Mouse (Mus musculus) heart, postnatal 0 days (tissue): ENCODE results near the gene Atp6v1g3. TPM values are rescaled to one million over a fixed set of nuclear protein-coding genes. Genes with fewer than 3 reads are reported as not detected.

Experiments
- ATAC-seq: fragments of 200-750 bp; cut with Nextera tagmentation; 2 replicates; pipeline ENCODE4 v1.8.0; 2017; ENCODE audit warnings: low read depth, moderate number of reproducible peaks, moderate library complexity; ENCODE audit not compliant: insufficient read depth
- DNase-seq: peaks from one replicate; pipeline ENCODE4 v3.0.0-alpha.2; 2016; ENCODE audit warnings: low spot score
- H3K27ac ChIP-seq: fragments of 300-500 bp; sonication (generic); 2 replicates; pipeline ENCODE4 v1.5.1; 2014; ENCODE audit warnings: low read depth, mild to moderate bottlenecking
- H3K27me3 ChIP-seq: fragments of 300-500 bp; sonication (generic); 2 replicates; pipeline ENCODE4 v1.6.1; 2014; ENCODE audit warnings: low read length, mixed read lengths; ENCODE audit not compliant: control insufficient read depth, insufficient read depth
- H3K36me3 ChIP-seq: fragments of 300-500 bp; sonication (generic); replicated peaks from 2 replicates; pipeline ENCODE4 v1.6.1; 2014; ENCODE audit warnings: low read length, mixed read lengths; ENCODE audit not compliant: control insufficient read depth, insufficient read depth
- H3K4me1 ChIP-seq: fragments of 300-500 bp; sonication (generic); 2 replicates; pipeline ENCODE4 v1.6.1; 2014; ENCODE audit warnings: antibody characterized with exemption; ENCODE audit not compliant: control insufficient read depth, insufficient read depth
- H3K4me2 ChIP-seq: fragments of 300-500 bp; sonication (generic); 2 replicates; pipeline ENCODE4 v1.6.1; 2014; ENCODE audit warnings: low read depth, mild to moderate bottlenecking, low read length, moderate library complexity
- H3K4me3 ChIP-seq: fragments of 300-500 bp; sonication (generic); 2 replicates; pipeline ENCODE4 v1.5.1; 2014; ENCODE audit warnings: low read depth, low read length
- H3K9ac ChIP-seq: fragments of 300-500 bp; sonication (generic); replicated peaks from 2 replicates; pipeline ENCODE4 v1.6.1; 2014; ENCODE audit warnings: low read depth, low read length, mixed read lengths
- H3K9me3 ChIP-seq: fragments of 300-500 bp; sonication (generic); replicated peaks from 2 replicates; pipeline ENCODE4 v1.6.1; 2016; ENCODE audit warnings: low read length; ENCODE audit not compliant: control insufficient read depth
- CTCF ChIP-seq: IDR thresholded peaks from 2 replicates; pipeline ENCODE4 v1.5.1; 2016; ENCODE audit warnings: antibody characterized with exemption, control low read depth, low read depth
- EP300 ChIP-seq: IDR thresholded peaks from 2 replicates; pipeline ENCODE4 v1.6.1; 2016; ENCODE audit warnings: antibody characterized with exemption, low read depth
- WGBS: fragments of 180-500 bp; shearing (Covaris S2); extraction: QIAGEN DNeasy Blood & Tissue Kit; methylation state at CpG from one replicate; pipeline ENCODE4 v1.1.7; 2014; 5-methylcytosine and 5-hydroxymethylcytosine counted together
- polyA plus RNA-seq: library from polyadenylated mRNA; unstranded; fragments of >200 nt; fragmentation: Nextera tagmentation; extraction: Ambion mirVana; gene quantifications from 2 replicates; pipeline ENCODE4 v1.2.1, GENCODE M21; 2015
- total RNA-seq: library from RNA; depleted of rRNA; stranded (reverse); fragments of >200 nt; gene quantifications from 2 replicates; pipeline ENCODE4 v1.2.3, GENCODE M21; 2014; ENCODE audit warnings: low replicate concordance; rRNA removed

Atp6v1g3 gene
- total and polyA plus RNA-seq, 2 experiments from 2014 or later, result not detected

GRCm38 (mm10) chr1:138331596-138331995 is 58.1 kb downstream of the Atp6v1g3 start:
- 39% methylated on average over 4 of the region's 4 CpGs for WGBS
- H3K4me1 ChIP-seq, result no peaks in the 10 kb centered on the region

GRCm38 (mm10) chr1:138334701-138335100 is 61.2 kb downstream of the Atp6v1g3 start:
- no peak overlapping the region for H3K27ac ChIP-seq
- H3K4me2 ChIP-seq, result no peak overlapping the region
- 58% methylated on average over 2 of the region's 2 CpGs for WGBS
- H3K36me3 ChIP-seq, result no peaks in the 10 kb centered on the region
- no peak overlapping the region for H3K4me3 ChIP-seq
- ATAC-seq, result no peak
- H3K9me3 ChIP-seq, result no peaks in the 10 kb centered on the region
- no peak for TF ChIP-seq EP300
- TF ChIP-seq CTCF, result no peak
- H3K27me3 ChIP-seq, result no peaks in the 10 kb centered on the region
- H3K4me1 ChIP-seq, result no peaks in the 10 kb centered on the region
- no peak for DNase-seq
- H3K9ac ChIP-seq, result no peak overlapping the region

More at GRCm38 (mm10) chr1:138331596-138331995, 58.1 kb downstream of the Atp6v1g3 start:
- Histone ChIP-seq H3K27me3 (no peaks in the 10 kb centered on the region), H3K9me3 (no peaks in the 10 kb centered on the region), H3K4me2 (no peak overlapping the region), H3K36me3 (no peaks in the 10 kb centered on the region), H3K9ac (no peak overlapping the region), H3K27ac (no peak overlapping the region), H3K4me3 (no peak overlapping the region)
- no peak for TF ChIP-seq CTCF
- no peak for TF ChIP-seq EP300
- no peak for DNase-seq
- ATAC-seq, result no peak

GRCm38 (mm10) chr1:138337417-138337816 is 63.9 kb downstream of the Atp6v1g3 start:
- no peaks in the 10 kb centered on the region for H3K9me3 ChIP-seq
- no peak overlapping the region for H3K9ac ChIP-seq
- ATAC-seq, result no peak

More at GRCm38 (mm10) chr1:138337417-138337816, 63.9 kb downstream of the Atp6v1g3 start:
- Histone ChIP-seq H3K27me3 (no peaks in the 10 kb centered on the region), H3K4me1 (no peaks in the 10 kb centered on the region), H3K4me3 (no peak overlapping the region), H3K4me2 (no peak overlapping the region), H3K27ac (no peak overlapping the region), H3K36me3 (no peaks in the 10 kb centered on the region)
- TF ChIP-seq CTCF, result no peak
- no peak for TF ChIP-seq EP300
- DNase-seq, result no peak
- WGBS, result 64% methylated on average over 2 of the region's 2 CpGs

Other genes with a start within 250 kb of the Atp6v1g3 start
- gene Ptprc, start 98.0 kb upstream of the Atp6v1g3 start, total RNA-seq, result 2.3 and 11.1 TPM in 2 replicates
- 1.2 and 1.7 TPM in 2 replicates for gene Ptprc, start 98.0 kb upstream of the Atp6v1g3 start, polyA plus RNA-seq